Comparison of ENCODE assay signal across 7 mouse cellular contexts in genomic region chr5:129864467-129864866, GRCm38 (mm10). TPM values are rescaled to one million over a fixed set of nuclear protein-coding genes. Genes with fewer than 3 reads are reported as not detected.
DNase-seq lines count a peak whose midpoint lies in the region; ATAC-seq and TF ChIP-seq lines count a peak whose summit lies in the region.

No protein-coding gene starts in this region.

- TF ChIP-seq EP300 in liver, postnatal 0 days (IDR thresholded peaks at IDR 0.05; ENCODE audit: low read depth): no peak

- 16% methylated on average over 18 of the region's 18 CpGs for WGBS in liver, postnatal 0 days (ENCODE audit: insufficient replicate concordance)

- ATAC-seq in granulocyte monocyte progenitor cell, adult 5-6 weeks (replicated peaks; ENCODE audit: poor library complexity, severe bottlenecking): peak; percentile 76
- 0 out of 2 replicates have a peak, but pooled peaks have one; percentile 15 for ATAC-seq in liver, postnatal 0 days

- H3K4me3 ChIP-seq in liver, postnatal 0 days (ENCODE audit: low read depth, low read length): no peak overlapping the region

- no peaks in the 10 kb centered on the region for H3K4me1 ChIP-seq in liver, postnatal 0 days (ENCODE audit: insufficient read depth)

- no peak overlapping the region for H3K4me2 ChIP-seq in liver, postnatal 0 days (ENCODE audit: low read depth, low read length)

- H3K27me3 ChIP-seq in liver, postnatal 0 days (ENCODE audit: insufficient read depth, low read length): no peaks in the 10 kb centered on the region

- no peak overlapping the region for H3K27ac ChIP-seq in liver, postnatal 0 days (ENCODE audit: low read depth)

- peak; percentile 36 for DNase-seq in urinary bladder, postnatal 25 days (ENCODE audit: low spot score)
- DNase-seq in urinary bladder, adult 18-20 months (ENCODE audit: low spot score in 2 of 2): no peak
- DNase-seq in cerebellum, postnatal 36 days: peak; percentile 26 to 43
- peak; percentile 66 for DNase-seq in kidney, postnatal 10 days
- DNase-seq in liver, postnatal 0 days: peak; percentile 57
- peak; percentile 60 for DNase-seq in retina, postnatal 1 day

- no peak overlapping the region for H3K9ac ChIP-seq in liver, postnatal 0 days (replicated peaks)

- no peaks in the 10 kb centered on the region for H3K9me3 ChIP-seq in liver, postnatal 0 days (ENCODE audit: low read length)

- peaks cover 6% of the 10 kb centered on the region; the same call in 1 of the 2 replicates for H3K36me3 ChIP-seq in liver, postnatal 0 days (replicated peaks; ENCODE audit: insufficient read depth, low read length)

- peak; percentile 64 for TF ChIP-seq CTCF in liver, postnatal 0 days (IDR thresholded peaks at IDR 0.05; ENCODE audit: low read depth)

RNA-seq across cellular contexts. Expression of gene Sumf2, which starts 17.7 kb away (rescaled TPM):
- 17.1 and 31.7 TPM in 2 replicates for total RNA-seq in granulocyte monocyte progenitor cell, adult 5-6 weeks (2014; fragmentation: Nextera tagmentation)
- 22.6 and 24.5 TPM in 2 replicates for total RNA-seq in granulocyte monocyte progenitor cell, adult 5-6 weeks (2017)
- 12.4 and 14.8 TPM in 2 replicates for polyA plus RNA-seq in liver, postnatal 0 days (2015; fragmentation: Nextera tagmentation; extraction: Ambion mirVana)

RNA-seq across cellular contexts. Expression of gene Chchd2, which starts 22.8 kb away (rescaled TPM):
- 360 and 388 TPM in 2 replicates for total RNA-seq in granulocyte monocyte progenitor cell, adult 5-6 weeks (2014; fragmentation: Nextera tagmentation)
- 241 and 245 TPM in 2 replicates for total RNA-seq in granulocyte monocyte progenitor cell, adult 5-6 weeks (2017)
- 955 and 988 TPM in 2 replicates for polyA plus RNA-seq in liver, postnatal 0 days (2015; fragmentation: Nextera tagmentation; extraction: Ambion mirVana)

RNA-seq across cellular contexts. Expression of gene Zbed5, which starts 31.1 kb away (rescaled TPM):
- 1.2 and 3.1 TPM in 2 replicates for total RNA-seq in granulocyte monocyte progenitor cell, adult 5-6 weeks (2014; fragmentation: Nextera tagmentation)
- total RNA-seq in granulocyte monocyte progenitor cell, adult 5-6 weeks (2017): 1.9 and 4.2 TPM in 2 replicates
- polyA plus RNA-seq in liver, postnatal 0 days (2015; fragmentation: Nextera tagmentation; extraction: Ambion mirVana): 3.3 and 3.7 TPM in 2 replicates

RNA-seq across cellular contexts. Expression of gene Phkg1, which starts 33.9 kb away (rescaled TPM):
- 0.36 TPM in 1 of 2 replicates, not detected in the other for total RNA-seq in granulocyte monocyte progenitor cell, adult 5-6 weeks (2014; fragmentation: Nextera tagmentation)
- total RNA-seq in granulocyte monocyte progenitor cell, adult 5-6 weeks (2017): 0.98 and 1.5 TPM in 2 replicates
- 0.08 and 0.20 TPM in 2 replicates for polyA plus RNA-seq in liver, postnatal 0 days (2015; fragmentation: Nextera tagmentation; extraction: Ambion mirVana)

RNA-seq across cellular contexts. Expression of gene Nupr1l, which starts 43.9 kb away (rescaled TPM):
- total RNA-seq in granulocyte monocyte progenitor cell, adult 5-6 weeks (2014; fragmentation: Nextera tagmentation): 0.21 and 1.5 TPM in 2 replicates
- 0.34 and 0.72 TPM in 2 replicates for total RNA-seq in granulocyte monocyte progenitor cell, adult 5-6 weeks (2017)
- polyA plus RNA-seq in liver, postnatal 0 days (2015; fragmentation: Nextera tagmentation; extraction: Ambion mirVana): 1.4 TPM in 2 replicates

Comparison
In these comparisons a context has a peak if more than half of its experiments do, and no peak if none do; other contexts are left out.
1. DNase-seq: peak in urinary bladder, postnatal 25 days (single experiment), cerebellum, postnatal 36 days (2 of 2), kidney, postnatal 10 days (single experiment), liver, postnatal 0 days (single experiment) and retina, postnatal 1 day (single experiment); none in urinary bladder, adult 18-20 months (0 of 2).